Mouse (Mus musculus) embryonic facial prominence, embryonic 10.5 days (tissue): ENCODE results near the gene Glcci1. TPM values are rescaled to one million over a fixed set of nuclear protein-coding genes. Genes with fewer than 3 reads are reported as not detected.

Source experiments
- DNase-seq: peaks from one replicate; pipeline ENCODE4 v3.0.0-alpha.2; 2017; ENCODE audit warnings: low spot score
- H3K27ac ChIP-seq: fragments of 300-500 bp; sonication (generic); replicated peaks from 2 replicates; pipeline ENCODE4 v1.5.1; 2016; ENCODE audit warnings: mild to moderate bottlenecking
- H3K27me3 ChIP-seq: fragments of 300-500 bp; sonication (generic); replicated peaks from 2 replicates; pipeline ENCODE4 v1.6.1; 2016; ENCODE audit warnings: low read depth, mild to moderate bottlenecking; ENCODE audit not compliant: poor library complexity, severe bottlenecking
- H3K36me3 ChIP-seq: fragments of 300-500 bp; sonication (generic); replicated peaks from 2 replicates; pipeline ENCODE4 v1.6.1; 2016; ENCODE audit warnings: mild to moderate bottlenecking, moderate library complexity
- H3K4me1 ChIP-seq: fragments of 300-500 bp; sonication (generic); 2 replicates; pipeline ENCODE4 v1.6.1; 2016
- H3K4me3 ChIP-seq: fragments of 300-500 bp; sonication (generic); 2 replicates; pipeline ENCODE4 v1.5.1; 2016; ENCODE audit warnings: mild to moderate bottlenecking, moderate library complexity
- H3K9me3 ChIP-seq: fragments of 300-500 bp; sonication (generic); 2 replicates; pipeline ENCODE4 v1.6.1; 2016; ENCODE audit warnings: mild to moderate bottlenecking
- WGBS: fragments of 180-500 bp; shearing (Covaris S2); methylation state at CpG from one replicate; pipeline ENCODE4 v1.1.7; 2016; 5-methylcytosine and 5-hydroxymethylcytosine counted together
- polyA plus RNA-seq: library from polyadenylated mRNA; unstranded; fragments of >200 nt; fragmentation: Nextera tagmentation; extraction: Ambion mirVana; gene quantifications from 2 replicates; pipeline ENCODE4 v1.2.1, GENCODE M21; 2016

The Glcci1 gene
- polyA plus RNA-seq, 1 experiment from 2014 or later: 9.6 TPM

GRCm38 (mm10) chr6:8619582-8620350, 110.4 kb downstream of the Glcci1 start:
- 83% methylated on average over 4 of the region's 4 CpGs for WGBS
- Histone ChIP-seq H3K4me1 (no peaks in the 10 kb centered on the region), H3K27me3 (no peaks in the 10 kb centered on the region), H3K27ac (no peak overlapping the region), H3K4me3 (no peak overlapping the region), H3K36me3 (no peaks in the 10 kb centered on the region), H3K9me3 (no peaks in the 10 kb centered on the region)
- DNase-seq: no peak

DNA sequence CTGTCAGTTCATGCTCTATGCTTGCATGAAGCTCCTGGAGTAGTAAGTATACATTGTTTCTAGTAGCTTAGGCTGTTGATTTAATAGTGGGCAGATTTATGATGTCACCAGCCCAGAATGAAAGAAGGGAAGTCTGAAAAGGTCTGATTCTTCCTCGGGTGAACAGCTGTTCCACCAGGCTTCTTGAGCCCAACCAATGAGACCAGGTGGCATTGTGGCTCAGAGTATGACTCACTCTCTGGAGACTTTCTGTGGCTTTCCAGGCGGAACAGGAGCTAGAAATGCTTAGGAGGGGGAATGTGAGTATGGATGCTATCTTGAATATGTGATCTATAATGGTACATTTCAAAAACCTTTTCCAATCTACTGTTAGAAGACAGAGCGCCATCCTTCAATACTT, 113.6 kb downstream of the Glcci1 start:
- Histone ChIP-seq H3K4me1 (no peaks in the 10 kb centered on the region), H3K36me3 (no peaks in the 10 kb centered on the region), H3K9me3 (no peaks in the 10 kb centered on the region), H3K27ac (no peak overlapping the region), H3K27me3 (no peaks in the 10 kb centered on the region), H3K4me3 (no peak overlapping the region)
- WGBS: 82% methylated on average over 3 of the region's 3 CpGs
- DNase-seq: no peak

- no peak overlapping the region for H3K4me3 ChIP-seq
- no peaks in the 10 kb centered on the region for H3K9me3 ChIP-seq
- H3K36me3 ChIP-seq: no peaks in the 10 kb centered on the region
- no peak for DNase-seq
- H3K27me3 ChIP-seq: no peaks in the 10 kb centered on the region
- WGBS: 91% methylated on average over 8 of the region's 8 CpGs
- H3K27ac ChIP-seq: no peak overlapping the region
- no peaks in the 10 kb centered on the region for H3K4me1 ChIP-seq
Observed at GRCm38 (mm10) chr6:8628226-8628625, 118.8 kb downstream of the Glcci1 start.

DNA sequence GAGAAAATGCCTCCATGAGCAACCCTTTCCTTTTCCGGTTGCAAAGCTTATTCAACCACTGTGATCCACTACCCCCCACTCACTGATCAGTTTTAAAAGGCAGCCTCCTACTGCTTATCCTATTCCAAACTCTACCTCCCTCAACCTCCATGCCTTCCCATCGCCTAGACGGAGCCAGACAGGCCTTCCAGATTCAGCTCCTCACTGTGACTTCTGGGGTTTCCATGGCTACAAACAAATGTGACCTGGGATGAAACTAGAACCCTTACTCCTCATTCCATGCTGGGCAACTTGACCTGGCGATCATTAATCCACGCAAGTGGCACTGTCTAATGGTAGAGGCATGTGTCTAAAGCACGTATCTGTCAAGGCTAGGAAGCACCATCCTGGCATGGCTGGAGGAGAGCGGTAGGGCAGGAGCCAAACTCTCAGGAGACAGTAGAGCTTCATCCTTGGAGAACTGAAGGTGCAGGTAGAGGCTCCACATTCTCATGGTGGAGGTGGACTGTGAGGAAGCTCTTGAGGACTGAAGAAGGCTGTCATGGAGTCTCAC, 119.4 kb downstream of the Glcci1 start:
- no peaks in the 10 kb centered on the region for H3K9me3 ChIP-seq
- H3K27ac ChIP-seq: no peak overlapping the region
- DNase-seq: no peak
- no peaks in the 10 kb centered on the region for H3K27me3 ChIP-seq
- no peaks in the 10 kb centered on the region for H3K36me3 ChIP-seq
- WGBS: 90% methylated on average over 7 of the region's 7 CpGs
- no peaks in the 10 kb centered on the region for H3K4me1 ChIP-seq
- no peak overlapping the region for H3K4me3 ChIP-seq

DNA sequence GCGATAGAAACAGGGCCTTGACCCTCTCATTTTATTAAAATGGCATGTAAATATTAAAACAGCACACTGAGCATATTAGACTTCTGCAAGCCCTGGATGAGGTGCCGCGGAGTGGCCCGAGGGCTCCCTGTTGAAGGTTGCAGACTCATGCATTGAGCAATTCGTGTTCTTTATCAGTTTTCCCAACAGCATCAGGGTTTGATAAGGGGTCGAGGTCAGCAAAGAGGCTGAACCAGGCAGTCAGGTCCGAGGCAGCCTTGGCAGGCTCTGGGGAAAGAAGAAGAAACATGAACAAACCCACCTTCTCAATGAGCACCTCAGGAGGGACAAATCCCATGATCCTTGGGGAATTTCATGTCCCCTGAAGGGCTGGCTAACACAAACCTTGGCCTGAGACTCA, 121.1 kb downstream of the Glcci1 start:
- no peaks in the 10 kb centered on the region for H3K4me1 ChIP-seq
- WGBS: 87% methylated on average over 7 of the region's 7 CpGs
- no peaks in the 10 kb centered on the region for H3K27me3 ChIP-seq
- no peaks in the 10 kb centered on the region for H3K9me3 ChIP-seq
- no peak overlapping the region for H3K27ac ChIP-seq
- DNase-seq: no peak
- no peak overlapping the region for H3K4me3 ChIP-seq
- no peaks in the 10 kb centered on the region for H3K36me3 ChIP-seq

GRCm38 (mm10) chr6:8631362-8631761, 122.0 kb downstream of the Glcci1 start:
- no peak for DNase-seq
- no peaks in the 10 kb centered on the region for H3K4me1 ChIP-seq
- H3K27me3 ChIP-seq: no peaks in the 10 kb centered on the region
- 85% methylated on average over 8 of the region's 8 CpGs for WGBS
- no peak overlapping the region for H3K27ac ChIP-seq
- no peaks in the 10 kb centered on the region for H3K36me3 ChIP-seq
- no peaks in the 10 kb centered on the region for H3K9me3 ChIP-seq
- no peak overlapping the region for H3K4me3 ChIP-seq

DNA sequence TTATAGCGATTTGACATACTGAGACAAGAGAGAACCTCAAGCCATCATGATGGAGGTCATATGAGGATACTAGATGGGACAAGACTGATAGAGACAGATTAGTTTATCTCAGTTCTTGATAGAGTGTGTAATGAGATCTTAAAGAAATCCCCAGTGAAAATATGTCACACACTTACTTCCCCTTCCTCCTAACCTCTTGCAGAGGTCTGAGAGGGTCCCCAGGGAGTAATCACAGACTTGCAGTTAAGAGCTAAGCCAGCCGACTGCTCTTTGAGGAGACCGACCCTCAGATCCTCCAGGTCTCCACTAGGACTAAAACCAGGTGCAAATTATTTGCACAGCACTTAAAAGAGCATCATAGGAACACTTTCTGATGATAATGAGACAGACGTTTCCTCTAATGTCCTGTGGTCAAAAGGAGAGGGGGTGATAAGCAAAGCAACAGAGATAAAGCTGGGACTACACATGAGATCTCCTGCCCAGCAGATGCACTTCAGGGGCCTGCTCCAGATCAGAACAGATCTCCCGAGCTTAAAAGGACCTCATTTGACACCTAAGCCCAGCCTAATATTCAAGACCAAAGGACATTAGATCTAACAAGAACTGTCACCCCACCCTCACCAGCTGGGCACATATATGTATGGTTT, 122.7 kb downstream of the Glcci1 start:
- Histone ChIP-seq H3K36me3 (no peaks in the 10 kb centered on the region), H3K27ac (no peak overlapping the region), H3K4me3 (no peak overlapping the region), H3K9me3 (no peaks in the 10 kb centered on the region), H3K4me1 (no peaks in the 10 kb centered on the region), H3K27me3 (no peaks in the 10 kb centered on the region)
- DNase-seq: no peak
- WGBS: 64% methylated on average over 5 of the region's 5 CpGs

GRCm38 (mm10) chr6:8632701-8633100, 123.3 kb downstream of the Glcci1 start:
- no peaks in the 10 kb centered on the region for H3K4me1 ChIP-seq
- WGBS: 92% methylated on average over 4 of the region's 4 CpGs
- H3K9me3 ChIP-seq: no peaks in the 10 kb centered on the region
- no peaks in the 10 kb centered on the region for H3K36me3 ChIP-seq
- DNase-seq: no peak
- no peaks in the 10 kb centered on the region for H3K27me3 ChIP-seq
- H3K27ac ChIP-seq: no peak overlapping the region
- no peak overlapping the region for H3K4me3 ChIP-seq

GRCm38 (mm10) chr6:8638122-8638521, 128.7 kb downstream of the Glcci1 start:
- no peak for DNase-seq
- Histone ChIP-seq H3K9me3 (no peaks in the 10 kb centered on the region), H3K4me3 (no peak overlapping the region), H3K27me3 (no peaks in the 10 kb centered on the region), H3K4me1 (no peaks in the 10 kb centered on the region), H3K27ac (no peak overlapping the region), H3K36me3 (no peaks in the 10 kb centered on the region)
- WGBS: 91% methylated on average over 4 of the region's 4 CpGs

GRCm38 (mm10) chr6:8638899-8639298, 129.5 kb downstream of the Glcci1 start:
- no peaks in the 10 kb centered on the region for H3K36me3 ChIP-seq
- no peak overlapping the region for H3K4me3 ChIP-seq
- no peak overlapping the region for H3K27ac ChIP-seq
- WGBS: 82% methylated on average over 4 of the region's 4 CpGs
- no peaks in the 10 kb centered on the region for H3K9me3 ChIP-seq
- H3K4me1 ChIP-seq: no peaks in the 10 kb centered on the region
- no peaks in the 10 kb centered on the region for H3K27me3 ChIP-seq
- DNase-seq: no peak

GRCm38 (mm10) chr6:8639526-8639925, 130.1 kb downstream of the Glcci1 start:
- H3K9me3 ChIP-seq: no peaks in the 10 kb centered on the region
- 81% methylated on average over 2 of the region's 2 CpGs for WGBS
- no peaks in the 10 kb centered on the region for H3K36me3 ChIP-seq
- no peak for DNase-seq
- H3K4me3 ChIP-seq: no peak overlapping the region
- no peaks in the 10 kb centered on the region for H3K4me1 ChIP-seq
- H3K27me3 ChIP-seq: no peaks in the 10 kb centered on the region
- H3K27ac ChIP-seq: no peak overlapping the region

GRCm38 (mm10) chr6:8640863-8641262, 131.5 kb downstream of the Glcci1 start:
- no peak for DNase-seq
- WGBS: 94% methylated on average over 5 of the region's 5 CpGs
- Histone ChIP-seq H3K27me3 (no peaks in the 10 kb centered on the region), H3K4me1 (peaks cover 7% of the 10 kb centered on the region; the same call in 1 of the 2 replicates), H3K27ac (no peak overlapping the region), H3K36me3 (no peaks in the 10 kb centered on the region), H3K4me3 (no peak overlapping the region), H3K9me3 (no peaks in the 10 kb centered on the region)

DNA sequence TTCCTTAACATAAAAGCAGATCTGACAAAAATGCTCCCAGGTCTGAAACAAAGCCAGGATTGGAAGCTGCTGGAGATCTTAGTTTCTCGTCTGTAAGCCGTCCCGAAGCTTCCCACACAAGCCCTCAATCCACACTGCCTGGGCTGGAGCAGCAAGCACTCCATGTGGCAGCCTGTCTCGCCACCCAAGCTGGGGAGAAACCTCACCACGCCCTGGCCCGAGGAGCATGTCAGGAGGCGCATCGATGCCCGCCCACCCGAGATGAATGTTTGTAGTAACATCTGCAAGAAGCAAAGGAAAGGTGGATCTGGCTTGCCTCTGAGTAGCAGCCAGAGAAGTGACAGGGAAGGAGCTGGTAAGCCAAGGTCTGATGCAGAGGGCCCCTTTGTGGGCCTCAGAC, 135.3 kb downstream of the Glcci1 start:
- DNase-seq: no peak
- H3K27me3 ChIP-seq: no peaks in the 10 kb centered on the region
- WGBS: 87% methylated on average over 10 of the region's 10 CpGs
- H3K36me3 ChIP-seq: no peaks in the 10 kb centered on the region
- peaks cover 8% of the 10 kb centered on the region; the same call in 1 of the 2 replicates for H3K4me1 ChIP-seq
- no peak overlapping the region for H3K4me3 ChIP-seq
- no peaks in the 10 kb centered on the region for H3K9me3 ChIP-seq
- peak overlapping the region; percentile 66 for H3K27ac ChIP-seq
